Mouse (Mus musculus) MEL (cell line): ENCODE measurements at regions not wholly inside any gene's neighbourhood (a gene's known extent, or its start where the extent isn't known, plus 50 kb on each side); places are given as distances from the start of the nearest gene placed in this dataset.

Experiments used
- DNase-seq: peaks from one replicate; pipeline ENCODE4 v3.0.0; 2011; ENCODE audit warnings: low read depth, low spot score
- H3K27ac ChIP-seq: 2 replicates; pipeline ENCODE4 v1.5.1; 2012; ENCODE audit warnings: low read depth, mild to moderate bottlenecking, control low read depth, low read length, moderate library complexity; ENCODE audit not compliant: control insufficient read depth
- H3K27me3 ChIP-seq, 2 experiments: fragments of 150-350 bp in 1 of 2; sonication (generic) in 1 of 2; 2 replicates each; pipeline ENCODE4 v1.6.1; 2012; ENCODE audit warnings: low read length in 2 of 2, mild to moderate bottlenecking in 2 of 2, improper control_type of control experiment in 1 of 2, moderate library complexity in 1 of 2; ENCODE audit not compliant: insufficient read depth in 2 of 2, control insufficient read depth in 1 of 2
- H3K36me3 ChIP-seq, 2 experiments: 2 replicates each; pipeline ENCODE4 v1.6.1; 2012 to 2014; ENCODE audit warnings: low read length in 2 of 2, improper control_type of control experiment in 1 of 2, inconsistent platforms in 1 of 2, mild to moderate bottlenecking in 1 of 2; ENCODE audit not compliant: insufficient read depth in 2 of 2, control insufficient read depth in 1 of 2
- H3K4me1 ChIP-seq, 2 experiments: fragments of 150-350 bp in 1 of 2; sonication (generic) in 1 of 2; 2 replicates each; pipeline ENCODE4 v1.6.1; 2012; ENCODE audit warnings: low read length in 2 of 2, improper control_type of control experiment in 1 of 2, mild to moderate bottlenecking in 1 of 2; ENCODE audit not compliant: insufficient read depth in 2 of 2, control insufficient read depth in 1 of 2
- H3K4me3 ChIP-seq, 2 experiments: fragments of 150-350 bp in 1 of 2; sonication (generic) in 1 of 2; 2 replicates each; pipeline ENCODE4 v1.5.1; 2012; ENCODE audit warnings: low read depth in 2 of 2, low read length in 2 of 2, mild to moderate bottlenecking in 2 of 2, moderate library complexity in 2 of 2, control low read depth in 1 of 2, improper control_type of control experiment in 1 of 2; ENCODE audit not compliant: control insufficient read depth in 1 of 2, insufficient read depth in 1 of 2
- H3K79me2 ChIP-seq: 2 replicates; pipeline ENCODE4 v1.6.1; 2012; ENCODE audit warnings: mild to moderate bottlenecking, low read length, moderate library complexity; ENCODE audit not compliant: control insufficient read depth, poor library complexity, insufficient read depth
- H3K9ac ChIP-seq: 2 replicates; pipeline ENCODE4 v1.6.1; 2012; ENCODE audit warnings: low read depth, mild to moderate bottlenecking, control low read depth, low read length, moderate library complexity; ENCODE audit not compliant: control insufficient read depth, poor library complexity, severe bottlenecking
- H3K9me3 ChIP-seq: fragments of 150-350 bp; sonication (generic); replicated peaks from 2 replicates; pipeline ENCODE4 v1.6.1; 2012; ENCODE audit warnings: mild to moderate bottlenecking, low read length, improper control_type of control experiment, moderate library complexity; ENCODE audit not compliant: insufficient read depth
- CHD1 ChIP-seq: IDR thresholded peaks from 2 replicates; pipeline ENCODE4 v1.6.1; 2012; ENCODE audit warnings: low read depth, mild to moderate bottlenecking, inconsistent platforms, low read length, improper control_type of control experiment
- CHD2 ChIP-seq: IDR thresholded peaks from 2 replicates; pipeline ENCODE4 v1.6.1; 2011; ENCODE audit warnings: low read length, improper control_type of control experiment
- E2F4 ChIP-seq: IDR thresholded peaks from 2 replicates; pipeline ENCODE4 v1.6.1; 2011; ENCODE audit warnings: low read depth, low read length, improper control_type of control experiment, borderline replicate concordance
- ELF1 ChIP-seq: IDR thresholded peaks from 2 replicates; pipeline ENCODE4 v1.6.1; 2014; ENCODE audit warnings: low read depth, mild to moderate bottlenecking, inconsistent platforms, low read length, improper control_type of control experiment, moderate library complexity
- EP300 ChIP-seq, 2 experiments: IDR thresholded peaks; 2 replicates each; pipeline ENCODE4 v1.6.1; 2011; ENCODE audit warnings: improper control_type of control experiment in 2 of 2, low read length in 2 of 2, low read depth in 1 of 2, mild to moderate bottlenecking in 1 of 2
- ETS1 ChIP-seq: IDR thresholded peaks from 2 replicates; pipeline ENCODE4 v1.6.1; 2012; ENCODE audit warnings: low read depth, mild to moderate bottlenecking, inconsistent platforms, low read length, improper control_type of control experiment, moderate library complexity
- GATA1 ChIP-seq: IDR thresholded peaks from 2 replicates; pipeline ENCODE4 v1.6.1; 2011; ENCODE audit warnings: low read depth, low read length, improper control_type of control experiment
- JUND ChIP-seq: IDR thresholded peaks from 2 replicates; pipeline ENCODE4 v1.6.1; 2011; ENCODE audit warnings: low read depth, mild to moderate bottlenecking, improper control_type of control experiment, low read length
- MAZ ChIP-seq: IDR thresholded peaks from 2 replicates; pipeline ENCODE4 v1.6.1; 2012; ENCODE audit warnings: low read depth, mild to moderate bottlenecking, inconsistent platforms, low read length, improper control_type of control experiment
- MEF2A ChIP-seq: IDR thresholded peaks from 2 replicates; pipeline ENCODE4 v1.6.1; 2014; ENCODE audit warnings: low read depth, mild to moderate bottlenecking, inconsistent platforms, low read length, improper control_type of control experiment; ENCODE audit not compliant: poor library complexity, insufficient replicate concordance, severe bottlenecking; ENCODE audit errors: extremely low read depth
- MXI1 ChIP-seq: IDR thresholded peaks from 2 replicates; pipeline ENCODE4 v1.6.1; 2011; ENCODE audit warnings: mild to moderate bottlenecking, low read depth, low read length, improper control_type of control experiment
- MYB ChIP-seq: IDR thresholded peaks from 2 replicates; pipeline ENCODE4 v1.6.1; 2011; ENCODE audit warnings: mild to moderate bottlenecking, low read depth, low read length, improper control_type of control experiment
- MYC ChIP-seq: IDR thresholded peaks from 2 replicates; pipeline ENCODE4 v1.6.1; 2011; ENCODE audit warnings: low read depth, mild to moderate bottlenecking, low read length, improper control_type of control experiment, moderate library complexity
- NELFE ChIP-seq: IDR thresholded peaks from 2 replicates; pipeline ENCODE4 v1.6.1; 2011; ENCODE audit warnings: low read depth, low read length, improper control_type of control experiment
- POLR2A ChIP-seq, 2 experiments: IDR thresholded peaks; 2 replicates each; pipeline ENCODE4 v1.6.1; 2011 to 2012; ENCODE audit warnings: low read length in 2 of 2, mild to moderate bottlenecking in 2 of 2, control low read depth in 1 of 2, improper control_type of control experiment in 1 of 2, low read depth in 1 of 2, moderate library complexity in 1 of 2; ENCODE audit not compliant: control insufficient read depth in 1 of 2, insufficient read depth in 1 of 2, poor library complexity in 1 of 2
- POLR2AphosphoS2 ChIP-seq: IDR thresholded peaks from 2 replicates; pipeline ENCODE4 v1.6.1; 2011; ENCODE audit warnings: low read length, improper control_type of control experiment
- RAD21 ChIP-seq: IDR thresholded peaks from 2 replicates; pipeline ENCODE4 v1.6.1; 2011; ENCODE audit warnings: mild to moderate bottlenecking, low read depth, low read length, improper control_type of control experiment
- RCOR1 ChIP-seq: IDR thresholded peaks from 2 replicates; pipeline ENCODE4 v1.6.1; 2012; ENCODE audit warnings: low read depth, mild to moderate bottlenecking, inconsistent platforms, low read length, improper control_type of control experiment
- SIN3A ChIP-seq: IDR thresholded peaks from 2 replicates; pipeline ENCODE4 v1.6.1; 2012; ENCODE audit warnings: low read length, improper control_type of control experiment, inconsistent platforms
- SMC3 ChIP-seq: IDR thresholded peaks from 2 replicates; pipeline ENCODE4 v1.6.1; 2011; ENCODE audit warnings: low read depth, low read length, improper control_type of control experiment
- TAL1 ChIP-seq: IDR thresholded peaks from 2 replicates; pipeline ENCODE4 v1.6.1; 2012; ENCODE audit warnings: mild to moderate bottlenecking, inconsistent platforms, low read length, moderate library complexity, mixed read lengths
- TBP ChIP-seq: IDR thresholded peaks from 2 replicates; pipeline ENCODE4 v1.8.0; 2011; ENCODE audit warnings: low read depth, low read length, improper control_type of control experiment
- TCF12 ChIP-seq: IDR thresholded peaks from 2 replicates; pipeline ENCODE4 v1.6.1; 2014; ENCODE audit warnings: low read depth, mild to moderate bottlenecking, inconsistent platforms, low read length, improper control_type of control experiment, moderate library complexity
- UBTF ChIP-seq: IDR thresholded peaks from 2 replicates; pipeline ENCODE4 v1.6.1; 2012; ENCODE audit warnings: low read depth, mild to moderate bottlenecking, inconsistent platforms, low read length, improper control_type of control experiment, moderate library complexity, borderline replicate concordance; ENCODE audit not compliant: insufficient read depth
- USF1 ChIP-seq: IDR thresholded peaks from 2 replicates; pipeline ENCODE4 v1.6.1; 2014; ENCODE audit warnings: low read depth, mild to moderate bottlenecking, inconsistent platforms, low read length, improper control_type of control experiment, moderate library complexity
- USF2 ChIP-seq, 2 experiments: IDR thresholded peaks; 2 replicates each; pipeline ENCODE4 v1.6.1; 2011 to 2012; ENCODE audit warnings: improper control_type of control experiment in 2 of 2, low read length in 2 of 2, borderline replicate concordance in 1 of 2, inconsistent platforms in 1 of 2, low read depth in 1 of 2, mild to moderate bottlenecking in 1 of 2; ENCODE audit not compliant: insufficient read depth in 1 of 2
- ZC3H11A ChIP-seq: IDR thresholded peaks from 2 replicates; pipeline ENCODE4 v1.6.1; 2012; ENCODE audit warnings: low read depth, mild to moderate bottlenecking, inconsistent platforms, low read length, improper control_type of control experiment
- ZKSCAN1 ChIP-seq: IDR thresholded peaks from 2 replicates; pipeline ENCODE4 v1.6.1; 2012; ENCODE audit warnings: low read depth, mild to moderate bottlenecking, inconsistent platforms, low read length, improper control_type of control experiment, moderate library complexity
- ZNF384 ChIP-seq: IDR thresholded peaks from 2 replicates; pipeline ENCODE4 v1.6.1; 2012; ENCODE audit warnings: low read depth, mild to moderate bottlenecking, inconsistent platforms, low read length, improper control_type of control experiment

DNA sequence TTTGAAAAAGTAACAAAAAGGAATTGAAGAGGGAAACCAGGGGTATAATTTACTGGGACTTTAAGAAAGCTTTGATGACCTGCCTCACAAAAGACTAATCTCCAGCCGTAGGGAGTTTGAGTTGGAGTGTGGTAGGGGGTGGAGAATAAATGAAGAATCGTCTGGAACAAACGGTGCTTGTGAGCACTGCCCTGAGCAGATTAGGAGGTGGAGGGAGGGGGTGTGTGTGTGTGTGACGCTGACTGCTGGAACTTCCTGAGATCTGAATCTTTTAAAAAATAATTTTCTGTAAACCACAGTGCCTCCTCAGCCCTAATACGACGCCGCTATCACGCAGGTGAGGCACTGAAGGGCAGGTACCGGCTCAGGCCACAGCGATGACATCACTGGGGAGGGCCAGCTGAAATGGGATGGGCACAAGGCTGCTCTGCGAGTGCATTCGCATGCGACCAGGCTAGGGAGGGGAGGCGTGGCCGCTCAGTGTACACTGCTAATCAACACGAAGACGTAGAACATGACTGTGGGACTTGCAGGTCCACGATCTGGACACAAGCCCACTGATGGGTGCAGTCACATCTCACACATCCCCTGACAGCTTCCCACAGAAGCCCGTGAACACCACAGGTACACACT, 395.4 kb downstream of the Zfp536 start:
- TF ChIP-seq MYC: no peak
- no peak for TF ChIP-seq TCF12
- no peak for TF ChIP-seq MEF2A
- no peak for TF ChIP-seq RAD21
- TF ChIP-seq ETS1: no peak
- no peak for TF ChIP-seq MAZ
- TF ChIP-seq CHD2: no peak
- TF ChIP-seq TBP: no peak
- no peak for TF ChIP-seq UBTF
- no peak for TF ChIP-seq GATA1
- no peak for TF ChIP-seq MXI1
- no peak for TF ChIP-seq NELFE
- no peak for TF ChIP-seq POLR2A (IDR thresholded peaks at IDR 0.05; ENCODE audit: control insufficient read depth in 1 of 2, insufficient read depth in 1 of 2, low read depth in 1 of 2, low read length in 2 of 2, poor library complexity in 1 of 2)
- TF ChIP-seq TAL1: no peak
- TF ChIP-seq E2F4: no peak
- no peak for TF ChIP-seq ZKSCAN1
- no peak for TF ChIP-seq SMC3
- TF ChIP-seq ELF1: no peak
- TF ChIP-seq EP300 (IDR thresholded peaks at IDR 0.05; ENCODE audit: low read depth in 1 of 2, low read length in 2 of 2): no peak
- H3K27ac ChIP-seq: no peak overlapping the region
- H3K36me3 ChIP-seq: no peaks in the 10 kb centered on the region
- H3K79me2 ChIP-seq: no peaks in the 10 kb centered on the region
- no peaks in the 10 kb centered on the region for H3K4me1 ChIP-seq
- H3K9ac ChIP-seq: no peak overlapping the region
- no peaks in the 10 kb centered on the region for H3K27me3 ChIP-seq
- no peaks in the 10 kb centered on the region for H3K9me3 ChIP-seq
- no peak for DNase-seq
- no peak overlapping the region for H3K4me3 ChIP-seq

DNA sequence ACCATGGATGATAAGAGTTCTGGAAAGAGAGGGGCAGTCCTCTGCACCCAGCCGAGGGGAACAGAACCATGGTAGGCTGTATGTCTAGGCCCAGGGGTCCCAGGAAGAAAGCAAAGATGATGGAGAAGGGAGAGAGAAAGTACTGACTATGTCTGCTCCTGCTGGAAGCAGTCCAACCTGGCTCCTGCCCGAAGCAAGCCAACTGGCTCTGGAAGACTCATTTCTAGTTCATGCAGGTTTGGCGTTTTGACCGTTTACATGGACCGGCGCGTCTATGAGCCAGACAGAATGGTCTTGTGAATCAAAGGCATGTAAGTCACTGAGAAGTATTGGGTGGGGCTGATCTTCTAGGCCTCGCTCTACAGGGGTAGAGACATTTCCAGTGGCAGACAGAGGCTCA, 385.6 kb downstream of the Zfp536 start:
- Histone ChIP-seq H3K27ac (no peak overlapping the region), H3K9me3 (no peaks in the 10 kb centered on the region), H3K9ac (no peak overlapping the region), H3K79me2 (no peaks in the 10 kb centered on the region)
- no peak for TF ChIP-seq ZC3H11A
- TF ChIP-seq ZKSCAN1: no peak
- no peak for TF ChIP-seq MYB
- no peak for TF ChIP-seq CHD1
- no peak for TF ChIP-seq CHD2
- no peak for TF ChIP-seq UBTF
- no peak for TF ChIP-seq GATA1
- no peak for TF ChIP-seq USF2 (IDR thresholded peaks at IDR 0.05; ENCODE audit: borderline replicate concordance in 1 of 2, insufficient read depth in 1 of 2, low read depth in 1 of 2, low read length in 2 of 2)
- no peak for TF ChIP-seq ETS1
- no peak for TF ChIP-seq ZNF384
- no peak for TF ChIP-seq NELFE
- TF ChIP-seq JUND: no peak
- no peak for TF ChIP-seq POLR2AphosphoS2
- no peak for TF ChIP-seq USF1
- TF ChIP-seq MEF2A: no peak
- TF ChIP-seq RCOR1: no peak
- TF ChIP-seq MYC: no peak
- no peak for TF ChIP-seq SIN3A
- TF ChIP-seq MXI1: no peak
- TF ChIP-seq, all 39 proteins: peak for 0
- H3K4me1 ChIP-seq: no peaks in the 10 kb centered on the region
- no peak for DNase-seq
- H3K36me3 ChIP-seq: no peaks in the 10 kb centered on the region
- H3K27me3 ChIP-seq: no peaks in the 10 kb centered on the region
- no peak overlapping the region for H3K4me3 ChIP-seq
